Mouse (Mus musculus) megakaryocyte, embryonic 14.5 days (primary cell): ENCODE results near the gene Unk.
A peak's percentile ranks its signal among the peaks of the same experiment; 100 is the strongest.

Source experiments
- FLI1 ChIP-seq: IDR thresholded peaks from 2 replicates; pipeline ENCODE4 v1.6.1; 2012; ENCODE audit warnings: low read length, inconsistent platforms, mixed read lengths
- GATA1 ChIP-seq: IDR thresholded peaks from 3 replicates; pipeline ENCODE4 v1.6.1; 2012; ENCODE audit warnings: mixed read lengths, low read length, inconsistent platforms, borderline replicate concordance

- peak; percentile 19; the same call in 1 of the 2 replicates for TF ChIP-seq FLI1
- no peak for TF ChIP-seq GATA1
These were observed 6.3 kb upstream of the Unk start for GRCm38 (mm10) chr11:116023771-116024355.
